Mouse (Mus musculus) left cerebral cortex, adult 2 months (tissue): ENCODE results near the gene Gipc3. TPM values are rescaled to one million over a fixed set of nuclear protein-coding genes. Genes with fewer than 3 reads are reported as not detected.

Experiments
- DNase-seq, 2 experiments: peaks; one replicate each; pipeline ENCODE4 v3.0.0; 2021 to 2022; ENCODE audit warnings: low spot score in 2 of 2, mixed read lengths in 1 of 2; ENCODE audit errors: extremely low spot score in 1 of 2
- H3K27ac ChIP-seq: fragments of 200-600 bp; 2 replicates; pipeline ENCODE4 v1.8.1; 2022
- H3K4me3 ChIP-seq: fragments of 200-600 bp; 2 replicates; pipeline ENCODE4 v1.8.1; 2022
- CTCF ChIP-seq: fragments of 200-600 bp; IDR thresholded peaks from 2 replicates; pipeline ENCODE4 v1.8.1; 2022; ENCODE audit warnings: antibody characterized with exemption, mild to moderate bottlenecking, moderate library complexity
- intact Hi-C: fragments of 180-260 bp; cut with DNase I; formaldehyde crosslinking; loops from one replicate; pipeline ENCODE4 v1.15.1; 2025
- total RNA-seq, 2 experiments: library from RNA; stranded (reverse); gene quantifications; 2 replicates each; pipeline ENCODE4 v1.2.3; 2021

The Gipc3 gene
- total RNA-seq, 2 experiments from 2014 or later: 1.7 to 2.1 TPM

- no peak for DNase-seq
- no peak for TF ChIP-seq CTCF
- H3K4me3 ChIP-seq: no peak overlapping the region
- H3K27ac ChIP-seq: no peak overlapping the region
- intact Hi-C loops: no loop called here
Observed at GRCm38 (mm10) chr10:81382039-81382438, 39.0 kb upstream of the Gipc3 start.

GRCm38 (mm10) chr10:81379809-81380378, 36.8 kb upstream of the Gipc3 start:
- TF ChIP-seq CTCF: no peak
- no peak for DNase-seq
- intact Hi-C loops: no loop called here
- H3K27ac ChIP-seq: no peak overlapping the region
- no peak overlapping the region for H3K4me3 ChIP-seq

- TF ChIP-seq CTCF: no peak
- Histone ChIP-seq H3K27ac (no peak overlapping the region), H3K4me3 (peak overlapping the region; percentile 50)
- DNase-seq: no peak
- intact Hi-C loops: no loop called here
Observed at GRCm38 (mm10) chr10:81379183-81379553, 36.1 kb upstream of the Gipc3 start.

- intact Hi-C loops: no loop called here
- TF ChIP-seq CTCF: no peak
- peak; percentile 100 for DNase-seq
Observed at GRCm38 (mm10) chr10:81378553-81379182, 35.6 kb upstream of the Gipc3 start.

GRCm38 (mm10) chr10:81377793-81378552, 34.9 kb upstream of the Gipc3 start, which contains the start of gene Fzr1:
Fzr1 (minus strand) TSS chr10:81378516.
- DNase-seq: no peak
- H3K27ac ChIP-seq: peak within 1 kb of the TSS; percentile 90
- no peak for TF ChIP-seq CTCF
- intact Hi-C loops: no loop called here
- H3K4me3 ChIP-seq: peak within 1 kb of the TSS; percentile 98

More at GRCm38 (mm10) chr10:81378553-81379182, 35.6 kb upstream of the Gipc3 start:
- H3K27ac ChIP-seq: no peak overlapping the region
- H3K4me3 ChIP-seq: peak overlapping the region; percentile 98

- no peak overlapping the region for H3K27ac ChIP-seq
- intact Hi-C loops: no loop called here
Observed at GRCm38 (mm10) chr10:81377362-81377664, 34.2 kb upstream of the Gipc3 start.

GRCm38 (mm10) chr10:81376561-81377361, 33.7 kb upstream of the Gipc3 start:
- intact Hi-C loops: no loop called here
- TF ChIP-seq CTCF: no peak
- no peak overlapping the region for H3K27ac ChIP-seq
- H3K4me3 ChIP-seq: peak overlapping the region; percentile 98
- DNase-seq: no peak

More at GRCm38 (mm10) chr10:81377362-81377664, 34.2 kb upstream of the Gipc3 start:
- no peak for TF ChIP-seq CTCF
- peak overlapping the region; percentile 98 for H3K4me3 ChIP-seq
- DNase-seq: no peak

- intact Hi-C loops: no loop called here
Observed at GRCm38 (mm10) chr10:81375322-81375721, 32.3 kb upstream of the Gipc3 start.

GRCm38 (mm10) chr10:81367207-81367495, 24.1 kb upstream of the Gipc3 start:
- Histone ChIP-seq H3K27ac (no peak overlapping the region), H3K4me3 (no peak overlapping the region)
- intact Hi-C loops: no loop called here
- no peak for DNase-seq
- no peak for TF ChIP-seq CTCF

More at GRCm38 (mm10) chr10:81375322-81375721, 32.3 kb upstream of the Gipc3 start:
- no peak for DNase-seq
- TF ChIP-seq CTCF: no peak
- no peak overlapping the region for H3K4me3 ChIP-seq
- H3K27ac ChIP-seq: no peak overlapping the region

- no peak for TF ChIP-seq CTCF
- intact Hi-C loops: no loop called here
- no peak overlapping the region for H3K4me3 ChIP-seq
- DNase-seq: no peak
- no peak overlapping the region for H3K27ac ChIP-seq
Observed at GRCm38 (mm10) chr10:81366477-81367206, 23.6 kb upstream of the Gipc3 start.

GRCm38 (mm10) chr10:81365672-81366476, 22.8 kb upstream of the Gipc3 start, which contains the start of gene 4930404N11Rik:
4930404N11Rik (minus strand) TSS chr10:81365816.
- intact Hi-C loops: no loop called here
- no peak for TF ChIP-seq CTCF

More at GRCm38 (mm10) chr10:81365672-81366476, 22.8 kb upstream of the Gipc3 start, which contains the start of gene 4930404N11Rik:
- Histone ChIP-seq H3K4me3 (no peak within 1 kb of the TSS), H3K27ac (peak within 1 kb of the TSS; percentile 45)
- DNase-seq: no peak
